Mouse (Mus musculus): ENCODE data around the gene Dffa. TPM values are rescaled to one million over a fixed set of nuclear protein-coding genes. Genes with fewer than 3 reads are reported as not detected.
A peak's percentile ranks its signal among the peaks of the same experiment; 100 is the strongest.

Dffa gene
- polyA plus RNA-seq, 1 experiment = 17.5 TPM

DNA sequence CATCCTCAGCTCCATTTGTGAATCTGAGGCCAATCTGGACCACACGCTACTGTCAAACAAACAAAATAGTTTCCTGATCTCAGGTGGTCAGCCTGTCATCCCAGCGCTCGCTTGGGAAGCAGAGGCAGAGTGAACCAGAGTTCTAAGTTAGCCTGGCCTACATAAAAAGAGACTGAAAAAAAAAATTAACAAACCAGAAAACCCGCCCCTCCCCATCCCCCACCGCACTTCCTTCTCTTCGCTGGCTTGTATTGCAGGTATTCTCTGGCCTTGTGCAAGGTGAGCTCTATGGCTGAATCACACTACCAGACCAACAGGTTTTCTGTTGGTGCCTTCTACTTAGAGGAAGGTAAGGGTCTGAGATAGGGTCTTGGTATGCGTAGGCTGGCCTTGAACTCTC lies 43.6 kb downstream of the Dffa start:
- H3K4me2 ChIP-seq (ENCODE audit: low read depth) = no peak overlapping the region
- H3K27me3 ChIP-seq (ENCODE audit: control insufficient read depth, insufficient read depth, insufficient read length) = no peaks in the 10 kb centered on the region
- no peaks in the 10 kb centered on the region for H3K79me2 ChIP-seq (ENCODE audit: control insufficient read depth, insufficient read depth)
- H3ac ChIP-seq (ENCODE audit: control insufficient read depth, insufficient read length) = no peak overlapping the region
- TF ChIP-seq REST (IDR thresholded peaks at IDR 0.05; ENCODE audit: insufficient read depth, insufficient read length) (no peak), TCF3 (IDR thresholded peaks at IDR 0.05; ENCODE audit: insufficient read length, low read depth) (no peak), POLR2AphosphoS2 (IDR thresholded peaks at IDR 0.05; ENCODE audit: insufficient read length, low read depth) (no peak), POLR2A (IDR thresholded peaks at IDR 0.05; ENCODE audit: insufficient read length, low read depth) (no peak), MYOG (IDR thresholded peaks at IDR 0.05; ENCODE audit: control insufficient read depth in 1 of 3, insufficient read depth in 1 of 3, insufficient read length in 2 of 3, low read depth in 2 of 3) (no peak), MAX (IDR thresholded peaks at IDR 0.05; ENCODE audit: low read depth) (no peak), SRF (IDR thresholded peaks at IDR 0.05; ENCODE audit: control insufficient read depth, insufficient read length, low read depth) (no peak), E2F4 (IDR thresholded peaks at IDR 0.05; ENCODE audit: insufficient read depth) (no peak)
- no peak overlapping the region for H3K4me3 ChIP-seq
- H3K36me3 ChIP-seq (ENCODE audit: control insufficient read depth, insufficient read depth) = peaks cover 12% of the 10 kb centered on the region

DNA sequence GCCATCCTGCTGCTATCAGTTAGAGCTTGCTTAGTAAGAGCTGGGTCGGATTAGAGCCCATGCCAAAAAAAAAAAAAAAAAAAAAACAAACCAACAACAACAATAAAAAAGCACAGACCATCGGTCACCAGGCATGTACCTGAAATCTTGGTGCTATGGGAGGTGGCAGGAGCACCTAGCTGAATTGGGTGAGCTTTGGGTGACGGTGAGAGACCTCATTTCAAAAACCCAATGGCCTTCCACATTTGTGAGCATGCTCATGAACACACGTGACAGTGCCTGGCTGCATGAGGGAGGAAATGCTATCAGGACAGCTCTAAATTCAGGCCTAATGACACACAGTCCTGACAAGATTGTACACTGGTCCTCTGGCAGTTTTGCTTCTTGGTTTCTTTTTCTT lies 44.1 kb downstream of the Dffa start:
- Histone ChIP-seq H3K79me2 (ENCODE audit: control insufficient read depth, insufficient read depth) (no peaks in the 10 kb centered on the region), H3K36me3 (ENCODE audit: control insufficient read depth, insufficient read depth) (peaks cover 17% of the 10 kb centered on the region), H3K27me3 (ENCODE audit: control insufficient read depth, insufficient read depth, insufficient read length) (no peaks in the 10 kb centered on the region), H3K4me2 (ENCODE audit: low read depth) (no peak overlapping the region), H3K4me3 (no peak overlapping the region), H3ac (ENCODE audit: control insufficient read depth, insufficient read length) (no peak overlapping the region)
- peak; percentile 14 for TF ChIP-seq POLR2AphosphoS2 (IDR thresholded peaks at IDR 0.05; ENCODE audit: insufficient read length, low read depth)
- TF ChIP-seq MYOG (IDR thresholded peaks at IDR 0.05; ENCODE audit: control insufficient read depth in 1 of 3, insufficient read depth in 1 of 3, insufficient read length in 2 of 3, low read depth in 2 of 3) = no peak

DNA sequence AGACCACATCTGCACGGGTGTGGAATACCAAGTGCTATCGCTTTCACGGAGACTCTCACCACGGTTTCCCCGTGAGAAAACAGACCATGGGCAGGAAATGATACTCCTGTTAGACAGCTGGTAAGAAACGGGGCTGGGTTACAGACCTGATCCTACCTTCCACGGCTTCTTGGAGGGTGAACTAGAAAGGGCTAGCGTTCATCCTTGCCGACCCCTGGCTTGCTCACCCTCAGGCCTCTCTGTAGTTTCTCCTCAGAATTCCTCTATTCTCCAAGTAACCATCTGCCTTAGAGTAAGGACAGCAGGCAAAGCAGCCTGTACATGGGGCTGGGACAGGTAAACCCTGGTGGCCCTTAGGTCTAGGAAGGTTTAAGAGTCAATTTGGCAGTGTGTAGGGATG lies 45.2 kb downstream of the Dffa start:
- TF ChIP-seq MYOG (IDR thresholded peaks at IDR 0.05; ENCODE audit: control insufficient read depth in 1 of 3, insufficient read depth in 1 of 3, insufficient read length in 2 of 3, low read depth in 2 of 3) (no peak), MYOD1 (IDR thresholded peaks at IDR 0.05; ENCODE audit: control insufficient read depth in 1 of 3, insufficient read length in 2 of 3, low read depth in 2 of 3) (no peak), CEBPB (IDR thresholded peaks at IDR 0.05; ENCODE audit: insufficient read depth, poor library complexity, severe bottlenecking) (no peak), E2F4 (IDR thresholded peaks at IDR 0.05; ENCODE audit: insufficient read depth) (no peak), TCF12 (IDR thresholded peaks at IDR 0.05; ENCODE audit: insufficient read depth, poor library complexity, severe bottlenecking) (no peak), POLR2A (IDR thresholded peaks at IDR 0.05; ENCODE audit: insufficient read length, low read depth) (no peak), USF1 (IDR thresholded peaks at IDR 0.05; ENCODE audit: low read depth) (no peak), REST (IDR thresholded peaks at IDR 0.05; ENCODE audit: insufficient read depth, insufficient read length) (no peak)
- peaks cover 26% of the 10 kb centered on the region for H3K36me3 ChIP-seq (ENCODE audit: control insufficient read depth, insufficient read depth)

DNA sequence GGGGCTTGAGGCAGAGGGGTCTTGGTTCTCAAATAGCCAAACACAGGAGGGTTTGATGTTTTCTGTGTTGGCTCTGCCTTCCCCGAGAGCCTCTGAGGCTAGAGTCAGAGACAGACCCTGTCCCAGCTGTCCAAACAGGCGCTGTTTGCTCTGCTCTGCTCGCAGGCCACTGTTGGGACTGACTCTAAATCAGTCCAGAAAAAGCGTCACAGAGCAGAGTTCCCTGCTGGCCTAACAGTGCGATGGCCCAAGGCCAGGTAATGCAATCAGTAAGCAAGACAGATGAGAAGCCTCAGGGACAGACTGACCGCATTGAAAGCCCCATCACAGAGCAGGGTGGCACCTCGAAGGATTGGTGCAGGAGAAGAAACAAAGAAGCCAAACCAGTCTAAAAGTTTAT lies 45.7 kb downstream of the Dffa start:
- no peak overlapping the region for H3K4me3 ChIP-seq
- H3K36me3 ChIP-seq (ENCODE audit: control insufficient read depth, insufficient read depth) = peaks cover 30% of the 10 kb centered on the region
- TF ChIP-seq MYOD1 (IDR thresholded peaks at IDR 0.05; ENCODE audit: control insufficient read depth in 1 of 3, insufficient read length in 2 of 3, low read depth in 2 of 3) = peak in 1 of 3 experiments; percentile 30
- no peak for TF ChIP-seq POLR2AphosphoS2 (IDR thresholded peaks at IDR 0.05; ENCODE audit: insufficient read length, low read depth)
- peak in 1 of 3 experiments; percentile 69 for TF ChIP-seq MYOG (IDR thresholded peaks at IDR 0.05; ENCODE audit: control insufficient read depth in 1 of 3, insufficient read depth in 1 of 3, insufficient read length in 2 of 3, low read depth in 2 of 3)
- TF ChIP-seq MAX (IDR thresholded peaks at IDR 0.05; ENCODE audit: low read depth) = no peak
- peak; percentile 6 for TF ChIP-seq TCF3 (IDR thresholded peaks at IDR 0.05; ENCODE audit: insufficient read length, low read depth)

More for the DNA sequence above, 45.2 kb downstream of the Dffa start:
- Histone ChIP-seq H3K27me3 (ENCODE audit: control insufficient read depth, insufficient read depth, insufficient read length) (no peaks in the 10 kb centered on the region), H3ac (ENCODE audit: control insufficient read depth, insufficient read length) (no peak overlapping the region), H3K4me2 (ENCODE audit: low read depth) (no peak overlapping the region), H3K4me3 (no peak overlapping the region), H3K79me2 (ENCODE audit: control insufficient read depth, insufficient read depth) (no peaks in the 10 kb centered on the region)

DNA sequence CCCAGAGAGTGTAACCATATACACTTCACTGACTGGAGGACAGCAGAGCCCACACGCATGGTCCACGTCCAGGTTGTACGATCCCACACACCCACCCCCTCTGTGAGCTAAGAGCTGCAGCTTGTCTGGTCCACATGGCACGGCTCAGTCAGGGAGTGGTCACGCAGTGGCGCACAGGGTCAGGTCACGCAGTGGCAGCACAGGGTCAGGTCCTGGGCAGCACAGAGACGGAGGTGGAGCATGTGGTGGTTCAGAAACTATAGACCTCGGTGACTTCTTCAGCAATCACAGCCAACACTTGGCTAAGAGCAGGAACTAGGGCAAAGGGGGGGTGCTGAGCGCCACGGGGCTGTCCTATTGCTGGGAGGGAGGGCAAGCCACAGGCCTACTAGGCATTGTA lies 46.3 kb downstream of the Dffa start:
- Histone ChIP-seq H3K79me2 (ENCODE audit: control insufficient read depth, insufficient read depth) (no peaks in the 10 kb centered on the region), H3K4me2 (ENCODE audit: low read depth) (no peak overlapping the region), H3K36me3 (ENCODE audit: control insufficient read depth, insufficient read depth) (peaks cover 37% of the 10 kb centered on the region), H3K27me3 (ENCODE audit: control insufficient read depth, insufficient read depth, insufficient read length) (no peaks in the 10 kb centered on the region), H3ac (ENCODE audit: control insufficient read depth, insufficient read length) (no peak overlapping the region), H3K4me3 (no peak overlapping the region)
- TF ChIP-seq TCF3 (IDR thresholded peaks at IDR 0.05; ENCODE audit: insufficient read length, low read depth) = no peak
- TF ChIP-seq USF1 (IDR thresholded peaks at IDR 0.05; ENCODE audit: low read depth) = no peak
- no peak for TF ChIP-seq TCF12 (IDR thresholded peaks at IDR 0.05; ENCODE audit: insufficient read depth, poor library complexity, severe bottlenecking)
- no peak for TF ChIP-seq SRF (IDR thresholded peaks at IDR 0.05; ENCODE audit: control insufficient read depth, insufficient read length, low read depth)
- no peak for TF ChIP-seq POLR2A (IDR thresholded peaks at IDR 0.05; ENCODE audit: insufficient read length, low read depth)
- no peak for TF ChIP-seq REST (IDR thresholded peaks at IDR 0.05; ENCODE audit: insufficient read depth, insufficient read length)

More for the DNA sequence above, 45.7 kb downstream of the Dffa start:
- no peaks in the 10 kb centered on the region for H3K79me2 ChIP-seq (ENCODE audit: control insufficient read depth, insufficient read depth)
- H3ac ChIP-seq (ENCODE audit: control insufficient read depth, insufficient read length) = no peak overlapping the region
- H3K27me3 ChIP-seq (ENCODE audit: control insufficient read depth, insufficient read depth, insufficient read length) = no peaks in the 10 kb centered on the region
- no peak overlapping the region for H3K4me2 ChIP-seq (ENCODE audit: low read depth)
